Mouse (Mus musculus): ENCODE results near the gene Frmd4b. TPM values are rescaled to one million over a fixed set of nuclear protein-coding genes. Genes with fewer than 3 reads are reported as not detected.

Gene Frmd4b
- total and polyA plus RNA-seq, 3 experiments: 0.13 to 0.70 (median 0.13) TPM

GRCm38 (mm10) chr6:97449806-97450205, 167.5 kb downstream of the Frmd4b start:
- Histone ChIP-seq H3K9ac (ENCODE audit: insufficient read depth, low read depth) (no peak overlapping the region), H3K79me2 (replicated peaks; ENCODE audit: control insufficient read depth, extremely low read depth, insufficient read depth, poor library complexity, severe bottlenecking) (no peaks in the 10 kb centered on the region), H3K36me3 (replicated peaks in 1 of 2; ENCODE audit: control insufficient read depth in 1 of 2, insufficient read depth in 1 of 2, low read length in 1 of 2) (no peaks in the 10 kb centered on the region), H3K27me3 (replicated peaks) (no peaks in the 10 kb centered on the region), H3K9me3 (replicated peaks; ENCODE audit: low read length) (no peaks in the 10 kb centered on the region), H3K27ac (ENCODE audit: insufficient read depth, low read depth) (no peak overlapping the region), H3K4me1 (ENCODE audit: control insufficient read depth in 1 of 2, insufficient read depth in 2 of 2) (peaks cover 0 to 9% of the 10 kb centered on the region in 2 experiments; a peak in 1 of 4 replicates), H3K4me2 (ENCODE audit: insufficient read depth, low read depth, poor library complexity, severe bottlenecking) (no peak overlapping the region), H3K4me3 (replicated peaks in 1 of 3; ENCODE audit: low read depth in 2 of 3, low read length in 2 of 3, poor library complexity in 1 of 3) (no peak overlapping the region)
- no peak for DNase-seq (ENCODE audit: extremely low read depth)
- dilution Hi-C loops (cut with MboI; ENCODE audit: extremely low pct_ligation_motif_present, extremely low pct_unique_long_range_greater_than_20kb, low sequenced_read_pairs): no loop called here
- in situ Hi-C loops (cut with MboI; ENCODE audit: low pct_ligation_motif_present, low pct_unique_long_range_greater_than_20kb, low sequenced_read_pairs): loop anchor here (25.0 kb wide), 1 partner anchor 287 kb away; no protein-coding TSS in a partner anchor
- no peak for TF ChIP-seq USF2 (conservative IDR thresholded peaks at IDR 0.05; ENCODE audit: low read depth, low read length)

- Histone ChIP-seq H3K4me1 (ENCODE audit: control insufficient read depth in 1 of 2, insufficient read depth in 2 of 2) (peaks cover 0 to 7% of the 10 kb centered on the region in 2 experiments; a peak in 1 of 4 replicates), H3K27ac (ENCODE audit: insufficient read depth, low read depth) (no peak overlapping the region), H3K9me3 (replicated peaks; ENCODE audit: low read length) (no peaks in the 10 kb centered on the region), H3K79me2 (replicated peaks; ENCODE audit: control insufficient read depth, extremely low read depth, insufficient read depth, poor library complexity, severe bottlenecking) (no peaks in the 10 kb centered on the region), H3K4me3 (replicated peaks in 1 of 3; ENCODE audit: low read depth in 2 of 3, low read length in 2 of 3, poor library complexity in 1 of 3) (no peak overlapping the region), H3K36me3 (replicated peaks in 1 of 2; ENCODE audit: control insufficient read depth in 1 of 2, insufficient read depth in 1 of 2, low read length in 1 of 2) (no peaks in the 10 kb centered on the region), H3K27me3 (replicated peaks) (no peaks in the 10 kb centered on the region), H3K4me2 (ENCODE audit: insufficient read depth, low read depth, poor library complexity, severe bottlenecking) (no peak overlapping the region), H3K9ac (ENCODE audit: insufficient read depth, low read depth) (no peak overlapping the region)
- no peak for DNase-seq (ENCODE audit: extremely low read depth)
- in situ Hi-C loops (cut with MboI; ENCODE audit: low pct_ligation_motif_present, low pct_unique_long_range_greater_than_20kb, low sequenced_read_pairs) (loop anchor here (25.0 kb wide), 1 partner anchor 290 kb away; no protein-coding TSS in a partner anchor), dilution Hi-C loops (cut with MboI; ENCODE audit: extremely low pct_ligation_motif_present, extremely low pct_unique_long_range_greater_than_20kb, low sequenced_read_pairs) (no loop called here)
- TF ChIP-seq MYC (IDR thresholded peaks at IDR 0.05; ENCODE audit: low read depth, low read length): no peak
- no peak for TF ChIP-seq ZNF384 (IDR thresholded peaks at IDR 0.05; ENCODE audit: low read depth, low read length)
- TF ChIP-seq POLR2AphosphoS2 (IDR thresholded peaks at IDR 0.05; ENCODE audit: low read depth, low read length): no peak
- no peak for TF ChIP-seq BHLHE40 (IDR thresholded peaks at IDR 0.05; ENCODE audit: low read depth, low read length)
- TF ChIP-seq HCFC1 (IDR thresholded peaks at IDR 0.05; ENCODE audit: low read depth, low read length): no peak
- TF ChIP-seq TBP (conservative IDR thresholded peaks at IDR 0.05; ENCODE audit: low read depth, low read length): no peak
- TF ChIP-seq IRF4 (IDR thresholded peaks at IDR 0.05; ENCODE audit: low read depth, low read length): no peak
- TF ChIP-seq MXI1 (IDR thresholded peaks at IDR 0.05; ENCODE audit: low read depth, low read length): no peak
- TF ChIP-seq RCOR1 (conservative IDR thresholded peaks at IDR 0.05; ENCODE audit: low read depth, low read length): no peak
These were observed 170.3 kb downstream of the Frmd4b start for GRCm38 (mm10) chr6:97447020-97447419.

GRCm38 (mm10) chr6:97444145-97444544, 173.2 kb downstream of the Frmd4b start:
- H3K4me2 ChIP-seq (ENCODE audit: insufficient read depth, low read depth, poor library complexity, severe bottlenecking): no peak overlapping the region
- no peak for DNase-seq (ENCODE audit: extremely low read depth)
- peaks cover 0 to 24% of the 10 kb centered on the region in 2 experiments; a peak in 2 of 4 replicates for H3K4me1 ChIP-seq (ENCODE audit: control insufficient read depth in 1 of 2, insufficient read depth in 2 of 2)
- H3K79me2 ChIP-seq (replicated peaks; ENCODE audit: control insufficient read depth, extremely low read depth, insufficient read depth, poor library complexity, severe bottlenecking): no peaks in the 10 kb centered on the region
- no peaks in the 10 kb centered on the region for H3K9me3 ChIP-seq (replicated peaks; ENCODE audit: low read length)
- no peak overlapping the region for H3K9ac ChIP-seq (ENCODE audit: insufficient read depth, low read depth)
- no peaks in the 10 kb centered on the region for H3K27me3 ChIP-seq (replicated peaks)
- H3K27ac ChIP-seq (ENCODE audit: insufficient read depth, low read depth): no peak overlapping the region
- TF ChIP-seq EP300 (IDR thresholded peaks at IDR 0.05; ENCODE audit: low read length) (no peak), MAFK (IDR thresholded peaks at IDR 0.05; ENCODE audit: insufficient replicate concordance, low read length) (no peak), MAX (IDR thresholded peaks at IDR 0.05; ENCODE audit: low read length) (no peak), TBP (conservative IDR thresholded peaks at IDR 0.05; ENCODE audit: low read depth, low read length) (no peak), RAD21 (IDR thresholded peaks at IDR 0.05; ENCODE audit: low read depth, low read length) (no peak), CHD2 (IDR thresholded peaks at IDR 0.05; ENCODE audit: low read length) (no peak), PAX5 (IDR thresholded peaks at IDR 0.05; ENCODE audit: low read length) (no peak), UBTF (IDR thresholded peaks at IDR 0.05; ENCODE audit: low read depth, low read length) (no peak), BHLHE40 (IDR thresholded peaks at IDR 0.05; ENCODE audit: low read depth, low read length) (no peak), ZC3H11A (IDR thresholded peaks at IDR 0.05; ENCODE audit: low read depth, low read length) (no peak), GABPA (IDR thresholded peaks at IDR 0.05; ENCODE audit: insufficient replicate concordance, low read depth, low read length) (no peak), POLR2A (IDR thresholded peaks at IDR 0.05; ENCODE audit: low read depth, low read length) (no peak), JUN (IDR thresholded peaks at IDR 0.05; ENCODE audit: insufficient read depth, low read depth, low read length) (no peak)
- no peaks in the 10 kb centered on the region for H3K36me3 ChIP-seq (replicated peaks in 1 of 2; ENCODE audit: control insufficient read depth in 1 of 2, insufficient read depth in 1 of 2, low read length in 1 of 2)
- dilution Hi-C loops (cut with MboI; ENCODE audit: extremely low pct_ligation_motif_present, extremely low pct_unique_long_range_greater_than_20kb, low sequenced_read_pairs) (no loop called here), in situ Hi-C loops (cut with MboI; ENCODE audit: low pct_ligation_motif_present, low pct_unique_long_range_greater_than_20kb, low sequenced_read_pairs) (loop anchor here (25.0 kb wide), 1 partner anchor 293 kb away; no protein-coding TSS in a partner anchor)
- H3K4me3 ChIP-seq (replicated peaks in 1 of 3; ENCODE audit: low read depth in 2 of 3, low read length in 2 of 3, poor library complexity in 1 of 3): no peak overlapping the region

All from CH12.LX (cell line).